Mouse (Mus musculus): ENCODE data around the gene Yipf4.
"Not testable (repeated sequence)": the region's sequence is repeated elsewhere in the genome, so short reads cannot be mapped to it uniquely, and the experiment has no call there.

The Yipf4 gene

GRCm38 (mm10) chr17:74489024-74489900 lies at the start of gene Yipf4:
Gene Yipf4 (plus strand): TSS chr17:74489493.
- DNase-seq (ENCODE audit: low spot score in 2 of 2) = peak; percentile 92 to 94

- DNase-seq (ENCODE audit: low spot score in 2 of 2) = no peak
Observed at GRCm38 (mm10) chr17:74440486-74440885, 48.8 kb upstream of the Yipf4 start.

GRCm38 (mm10) chr17:74449776-74450175 lies 39.5 kb upstream of the Yipf4 start:
- DNase-seq (ENCODE audit: low spot score in 2 of 2) = no peak

GRCm38 (mm10) chr17:74453928-74454327 lies 35.4 kb upstream of the Yipf4 start:
- no peak for DNase-seq (ENCODE audit: low spot score in 2 of 2)

- no peak for DNase-seq (ENCODE audit: low spot score in 2 of 2)
Observed at GRCm38 (mm10) chr17:74454660-74455059, 34.6 kb upstream of the Yipf4 start.

GRCm38 (mm10) chr17:74455426-74455825 lies 33.9 kb upstream of the Yipf4 start:
- no peak for DNase-seq (ENCODE audit: low spot score in 2 of 2)

- DNase-seq (ENCODE audit: low spot score in 2 of 2) = no peak
Observed at GRCm38 (mm10) chr17:74456825-74457224, 32.5 kb upstream of the Yipf4 start.

- DNase-seq (ENCODE audit: low spot score in 2 of 2) = no peak
Observed at GRCm38 (mm10) chr17:74457972-74458677, 31.2 kb upstream of the Yipf4 start.

- DNase-seq (ENCODE audit: low spot score in 2 of 2) = no peak
Observed at GRCm38 (mm10) chr17:74458711-74459408, 30.4 kb upstream of the Yipf4 start, which contains the start of gene Nlrc4. Gene Nlrc4 (minus strand): TSS chr17:74459142.

GRCm38 (mm10) chr17:74463510-74463909 lies 25.8 kb upstream of the Yipf4 start:
- no peak for DNase-seq (ENCODE audit: low spot score in 2 of 2)

GRCm38 (mm10) chr17:74467981-74468380 lies 21.3 kb upstream of the Yipf4 start:
- not testable (repeated sequence) for DNase-seq (ENCODE audit: low spot score in 2 of 2)

- not testable (repeated sequence) for DNase-seq (ENCODE audit: low spot score in 2 of 2)
Observed at GRCm38 (mm10) chr17:74470133-74470532, 19.2 kb upstream of the Yipf4 start.

GRCm38 (mm10) chr17:74480361-74481069 lies 8.8 kb upstream of the Yipf4 start:
- no peak for DNase-seq (ENCODE audit: low spot score in 2 of 2)

- DNase-seq (ENCODE audit: low spot score in 2 of 2) = no peak
Observed at GRCm38 (mm10) chr17:74489901-74490220, 568 bp downstream of the Yipf4 start.

- no peak for DNase-seq (ENCODE audit: low spot score in 2 of 2)
Observed at GRCm38 (mm10) chr17:74491565-74491964, 2.3 kb downstream of the Yipf4 start.

- DNase-seq (ENCODE audit: low spot score in 2 of 2) = no peak
Observed at GRCm38 (mm10) chr17:74500204-74500603, 10.9 kb downstream of the Yipf4 start.

GRCm38 (mm10) chr17:74501085-74501484 lies 11.8 kb downstream of the Yipf4 start:
- no peak for DNase-seq (ENCODE audit: low spot score in 2 of 2)

GRCm38 (mm10) chr17:74507934-74508333 lies 18.6 kb downstream of the Yipf4 start:
- no peak for DNase-seq (ENCODE audit: low spot score in 2 of 2)

GRCm38 (mm10) chr17:74508600-74508999 lies 19.3 kb downstream of the Yipf4 start:
- no peak for DNase-seq (ENCODE audit: low spot score in 2 of 2)

GRCm38 (mm10) chr17:74512308-74512707 lies 23.0 kb downstream of the Yipf4 start:
- no peak for DNase-seq (ENCODE audit: low spot score in 2 of 2)

- no peak for DNase-seq (ENCODE audit: low spot score in 2 of 2)
Observed at GRCm38 (mm10) chr17:74522797-74523723, 33.8 kb downstream of the Yipf4 start.

All from thymus, postnatal 10 days (tissue).